Mouse (Mus musculus) adrenal gland, postnatal 36 days (tissue): Measurements from ENCODE around the gene Fktn. TPM values are rescaled to one million over a fixed set of nuclear protein-coding genes. Genes with fewer than 3 reads are reported as not detected.
"Not testable (repeated sequence)": the region's sequence is repeated elsewhere in the genome, so short reads cannot be mapped to it uniquely, and the experiment has no call there.

Source experiments
- DNase-seq, 2 experiments: peaks; one replicate each; pipeline ENCODE4 v3.0.0; 2021; ENCODE audit warnings: mixed read lengths in 1 of 2
- long read RNA-seq, 2 experiments: library from polyadenylated mRNA; stranded (forward); transcript quantifications; one replicate each; pipeline ENCODE4 v2.0.0; 2021; ENCODE audit warnings: borderline sequencing depth in 2 of 2
- total RNA-seq, 2 experiments: library from RNA; stranded (reverse); gene quantifications; 2 replicates each; pipeline ENCODE4 v1.2.3; 2021

The Fktn gene
- 10 to 100 TPM; 12.7 to 18.1 TPM for total RNA-seq
- long read RNA-seq, experiment 1, full-length matches to known transcripts: 4 of 11 reads
- long read RNA-seq, experiment 1, partial matches to known transcripts: 0 of 11 reads
- long read RNA-seq, experiment 1, other reads (novel, unspliced or antisense): 7 of 11 reads
- long read RNA-seq, experiment 2, full-length matches to known transcripts: 1 of 1 reads
- long read RNA-seq, experiment 2, partial matches to known transcripts: 0 of 1 reads
- long read RNA-seq, experiment 2, other reads (novel, unspliced or antisense): 0 of 1 reads

GRCm38 (mm10) chr4:53713704-53714050, at the start of gene Fktn:
Gene Fktn (plus strand): TSS chr4:53713998.
- no peak for DNase-seq

GRCm38 (mm10) chr4:53682092-53682491, 31.7 kb upstream of the Fktn start:
- DNase-seq: no peak

- DNase-seq: no peak
Measured at GRCm38 (mm10) chr4:53688965-53689364, 24.8 kb upstream of the Fktn start.

- DNase-seq: no peak
Measured at GRCm38 (mm10) chr4:53691418-53691817, 22.4 kb upstream of the Fktn start.

- DNase-seq: not testable (repeated sequence)
Measured at GRCm38 (mm10) chr4:53709166-53709565, 4.6 kb upstream of the Fktn start.

GRCm38 (mm10) chr4:53710021-53710420, 3.8 kb upstream of the Fktn start:
- no peak for DNase-seq

- no peak for DNase-seq
Measured at GRCm38 (mm10) chr4:53710555-53711328, 3.1 kb upstream of the Fktn start.

- DNase-seq: peak; percentile 90 to 94
Measured at GRCm38 (mm10) chr4:53714051-53714814, 435 bp downstream of the Fktn start.

GRCm38 (mm10) chr4:53715977-53716376, 2.2 kb downstream of the Fktn start:
- DNase-seq: peak; percentile 22 to 53

- DNase-seq: no peak
Measured at GRCm38 (mm10) chr4:53717546-53717945, 3.7 kb downstream of the Fktn start.

- peak in 1 of 2 experiments; percentile 5 for DNase-seq
Measured at GRCm38 (mm10) chr4:53718261-53718660, 4.5 kb downstream of the Fktn start.

GRCm38 (mm10) chr4:53722506-53722905, 8.7 kb downstream of the Fktn start:
- no peak for DNase-seq

GRCm38 (mm10) chr4:53726100-53726499, 12.3 kb downstream of the Fktn start:
- DNase-seq: not testable (repeated sequence)

- DNase-seq: no peak
Measured at GRCm38 (mm10) chr4:53728121-53728520, 14.3 kb downstream of the Fktn start.

GRCm38 (mm10) chr4:53738956-53739616, 25.3 kb downstream of the Fktn start:
- peak; percentile 7 to 39 for DNase-seq

GRCm38 (mm10) chr4:53749831-53750230, 36.0 kb downstream of the Fktn start:
- no peak for DNase-seq

- no peak for DNase-seq
Measured at GRCm38 (mm10) chr4:53750391-53751120, 36.8 kb downstream of the Fktn start.

- no peak for DNase-seq
Measured at GRCm38 (mm10) chr4:53757030-53757429, 43.2 kb downstream of the Fktn start.

GRCm38 (mm10) chr4:53758764-53759163, 45.0 kb downstream of the Fktn start:
- no peak for DNase-seq

GRCm38 (mm10) chr4:53759678-53760077, 45.9 kb downstream of the Fktn start:
- no peak for DNase-seq

- no peak for DNase-seq
Measured at GRCm38 (mm10) chr4:53762501-53762900, 48.7 kb downstream of the Fktn start.
